ENCODE assay signal across 15 mouse cellular contexts in the genomic region with DNA sequence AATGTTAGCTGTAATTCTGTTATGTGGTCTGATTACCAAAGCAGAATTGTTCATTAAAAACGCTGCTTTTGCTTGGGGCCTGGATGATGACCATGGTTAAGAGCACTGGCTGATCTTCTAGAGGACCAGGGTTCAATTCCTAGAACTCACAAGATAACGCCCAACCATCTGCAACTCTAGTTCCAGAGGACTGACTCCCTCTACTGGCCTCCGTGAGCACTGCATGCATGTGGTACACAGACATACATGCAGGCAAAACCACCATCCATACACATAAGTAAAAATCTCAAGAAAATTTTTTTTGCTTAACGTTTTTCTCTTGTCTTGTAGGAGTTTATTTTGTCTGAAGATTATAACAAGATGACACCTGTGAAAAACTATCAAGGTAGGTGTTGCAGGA. TPM values are rescaled to one million over a fixed set of nuclear protein-coding genes. Genes with fewer than 3 reads are reported as not detected.
DNase-seq lines count a peak whose midpoint lies in the region; ATAC-seq and TF ChIP-seq lines count a peak whose summit lies in the region.
"Had no signal": no experiment of that assay in that cellular context is flagged by ENCODE, and none has a peak within 500 bp of the region (broad histone marks: within the 10 kb centered on the region; RNA-seq: fewer than 3 reads in every experiment).

No protein-coding gene starts in this region.

- H3K4me1 ChIP-seq in midbrain, embryonic 16.5 days (ENCODE audit: control insufficient read depth, insufficient read depth, low read length) = no peaks in the 10 kb centered on the region
- H3K4me1 ChIP-seq in hindbrain, embryonic 11.5 days (replicated peaks; ENCODE audit: control insufficient read depth, insufficient read depth, low read length) = no peaks in the 10 kb centered on the region

- TF ChIP-seq POLR2A in brain, embryonic 14.5 days (IDR thresholded peaks at IDR 0.05; ENCODE audit: borderline replicate concordance, extremely low read depth, insufficient read depth, insufficient read length, poor library complexity, severe bottlenecking) = no peak

- no peak overlapping the region for H3K27ac ChIP-seq in gastrocnemius, adult 2 months
- H3K27ac ChIP-seq in midbrain, embryonic 16.5 days (ENCODE audit: low read length) = no peak overlapping the region
- H3K27ac ChIP-seq in hindbrain, embryonic 11.5 days (ENCODE audit: low read depth, low read length) = no peak overlapping the region
- H3K27ac ChIP-seq: heart, embryonic 13.5 days; limb, embryonic 13.5 days had no signal

- ATAC-seq in midbrain, embryonic 16.5 days = no peak
- ATAC-seq in hindbrain, embryonic 11.5 days (ENCODE audit: low FRiP score) = no peak

- H3K4me2 ChIP-seq in midbrain, embryonic 16.5 days (ENCODE audit: low read length) = no peak overlapping the region
- H3K4me2 ChIP-seq in hindbrain, embryonic 11.5 days (replicated peaks; ENCODE audit: low read depth, low read length) = no peak overlapping the region
- H3K4me2 ChIP-seq: heart, embryonic 13.5 days; limb, embryonic 13.5 days had no signal

- H3K9ac ChIP-seq in midbrain, embryonic 16.5 days (ENCODE audit: low read depth, low read length) = no peak overlapping the region
- H3K9ac ChIP-seq in hindbrain, embryonic 11.5 days (ENCODE audit: low read depth, low read length) = no peak overlapping the region
- H3K9ac ChIP-seq: heart, embryonic 13.5 days; limb, embryonic 13.5 days had no signal

- peak; percentile 49; the same call in 1 of the 2 replicates for TF ChIP-seq CTCF in gastrocnemius, adult 2 months (IDR thresholded peaks at IDR 0.05)
- TF ChIP-seq CTCF in brain, embryonic 14.5 days (IDR thresholded peaks at IDR 0.05; ENCODE audit: borderline replicate concordance, extremely low read depth, insufficient read depth, insufficient read length) = peak; percentile 34; the same call in 1 of the 2 replicates

- peaks cover 6% of the 10 kb centered on the region; the same call in 1 of the 2 replicates for H3K36me3 ChIP-seq in midbrain, embryonic 16.5 days (ENCODE audit: control insufficient read depth, insufficient read depth, low read length)
- no peaks in the 10 kb centered on the region for H3K36me3 ChIP-seq in hindbrain, embryonic 11.5 days (ENCODE audit: control insufficient read depth, insufficient read depth, low read length)

- DNase-seq in gastrocnemius, adult 2 months = no peak
- no peak for DNase-seq in gastrocnemius, postnatal 14 days
- DNase-seq in lung, postnatal 36 days = peak; percentile 15
- DNase-seq in lung, postnatal 4 days = no peak
- no peak for DNase-seq in brain, embryonic 14.5 days (ENCODE audit: low read depth)
- DNase-seq in thymus, postnatal 25 days = peak; percentile 26
- no peak for DNase-seq in hindbrain, embryonic 11.5 days (ENCODE audit: low spot score)
- DNase-seq: adrenal gland, postnatal 10 days; layer of hippocampus, adult 9-11 months; right cerebral cortex, postnatal 4 days had no signal

- no peaks in the 10 kb centered on the region for H3K9me3 ChIP-seq in midbrain, embryonic 16.5 days (replicated peaks; ENCODE audit: control insufficient read depth, low read length, poor library complexity, severe bottlenecking)
- H3K9me3 ChIP-seq in hindbrain, embryonic 11.5 days (ENCODE audit: control insufficient read depth, low read length) = no peaks in the 10 kb centered on the region
- H3K9me3 ChIP-seq: heart, embryonic 13.5 days; limb, embryonic 13.5 days had no signal

- 90% methylated on average over 4 of the region's 4 CpGs for WGBS in midbrain, embryonic 16.5 days
- WGBS in hindbrain, embryonic 11.5 days = 82% methylated on average over 4 of the region's 4 CpGs

- no peaks in the 10 kb centered on the region for H3K27me3 ChIP-seq in midbrain, embryonic 16.5 days (ENCODE audit: control insufficient read depth, insufficient read depth, low read depth, low read length)
- no peaks in the 10 kb centered on the region for H3K27me3 ChIP-seq in hindbrain, embryonic 11.5 days (ENCODE audit: control insufficient read depth, insufficient read depth, low read length)
- H3K27me3 ChIP-seq: heart, embryonic 13.5 days; limb, embryonic 13.5 days had no signal

- intact Hi-C loops in gastrocnemius, adult 2 months (cut with DNase I) = no loop called here
- intact Hi-C loops in gastrocnemius, postnatal 14 days (cut with DNase I; ENCODE audit: low total_unique reads) = no loop called here

- no peak overlapping the region for H3K4me3 ChIP-seq in gastrocnemius, adult 2 months
- no peak overlapping the region for H3K4me3 ChIP-seq in midbrain, embryonic 16.5 days (ENCODE audit: low read depth, low read length)
- no peak overlapping the region for H3K4me3 ChIP-seq in hindbrain, embryonic 11.5 days (ENCODE audit: low read depth, low read length)
- H3K4me3 ChIP-seq: heart, embryonic 13.5 days; limb, embryonic 13.5 days had no signal

RNA-seq across cellular contexts. Expression of a gene that starts 59.5 kb away (rescaled TPM):
- not detected for total RNA-seq in gastrocnemius, adult 2 months (2021)
- total RNA-seq in gastrocnemius, postnatal 14 days (2021) = not detected
- polyA plus RNA-seq in brain, embryonic 14.5 days (2012; rRNA removed) = not detected in 2 replicates
- polyA plus RNA-seq in midbrain, embryonic 16.5 days (2015; fragmentation: Nextera tagmentation; extraction: Ambion mirVana) = not detected in 2 replicates
- polyA plus RNA-seq in hindbrain, embryonic 11.5 days (2014; fragmentation: Nextera tagmentation; extraction: Ambion mirVana) = not detected in 2 replicates
- total RNA-seq: adrenal gland, postnatal 10 days; neutrophil, adult 5-6 weeks had no signal
- polyA plus RNA-seq: heart, embryonic 13.5 days; intestine, embryonic 14.5 days; limb, embryonic 13.5 days had no signal

Comparison
In these comparisons a context has a peak if more than half of its experiments do, and no peak if none do; other contexts are left out.
1. DNase-seq: peak in lung, postnatal 36 days (single experiment) and thymus, postnatal 25 days (single experiment); none in gastrocnemius, adult 2 months (single experiment), gastrocnemius, postnatal 14 days (single experiment), lung, postnatal 4 days (0 of 2), brain, embryonic 14.5 days (single experiment) and hindbrain, embryonic 11.5 days (single experiment).